Mouse (Mus musculus) small intestine, adult 2 months (tissue): Measurements from ENCODE around the gene Eprs. TPM values are rescaled to one million over a fixed set of nuclear protein-coding genes. Genes with fewer than 3 reads are reported as not detected.

ENCODE experiments used
- H3K27ac ChIP-seq: fragments of 200-500 bp; 2 replicates; pipeline ENCODE4 v1.5.1; 2012; ENCODE audit warnings: low read depth, low read length, control low read depth, inconsistent platforms; ENCODE audit not compliant: insufficient read depth
- H3K27me3 ChIP-seq: fragments of 200-500 bp; 2 replicates; pipeline ENCODE4 v1.6.1; 2012; ENCODE audit warnings: mild to moderate bottlenecking, moderate library complexity, low read length, inconsistent platforms; ENCODE audit not compliant: control insufficient read depth, insufficient read depth
- H3K36me3 ChIP-seq: fragments of 200-500 bp; 2 replicates; pipeline ENCODE4 v1.6.1; 2012; ENCODE audit warnings: mild to moderate bottlenecking, low read length, control low read depth, inconsistent platforms; ENCODE audit not compliant: control insufficient read depth, insufficient read depth
- H3K4me1 ChIP-seq: fragments of 200-500 bp; 2 replicates; pipeline ENCODE4 v1.6.1; 2012; ENCODE audit warnings: low read length, inconsistent platforms, mixed read lengths; ENCODE audit not compliant: control insufficient read depth, insufficient read depth, insufficient read length
- H3K4me3 ChIP-seq: fragments of 200-500 bp; 2 replicates; pipeline ENCODE4 v1.5.1; 2012; ENCODE audit warnings: low read depth, mild to moderate bottlenecking, control low read depth, inconsistent platforms, low read length, moderate library complexity
- CTCF ChIP-seq: fragments of 200-500 bp; IDR thresholded peaks from 2 replicates; pipeline ENCODE4 v1.5.1; 2012; ENCODE audit warnings: low read depth, mild to moderate bottlenecking, control low read depth, inconsistent platforms, low read length, moderate library complexity, mixed read lengths; ENCODE audit not compliant: insufficient replicate concordance, insufficient read length; ENCODE audit errors: extremely low read depth
- POLR2A ChIP-seq: fragments of 200-500 bp; IDR thresholded peaks from 2 replicates; pipeline ENCODE4 v1.6.1; 2012; ENCODE audit warnings: low read depth, mild to moderate bottlenecking, control low read depth, inconsistent platforms, low read length, moderate library complexity
- WGBS: fragments of 180-500 bp; shearing (Covaris S2); methylation state at CpG from one replicate; pipeline ENCODE4 v1.1.7; 2018; 5-methylcytosine and 5-hydroxymethylcytosine counted together
- polyA plus RNA-seq: library from polyadenylated mRNA; depleted of rRNA; stranded (reverse); fragments of >200 nt; gene quantifications from 2 replicates; pipeline ENCODE4 v1.2.3, GENCODE M21; 2012

Eprs gene
- polyA plus RNA-seq, 1 experiment = 3.0 TPM

GRCm38 (mm10) chr1:185431245-185431997, 68.6 kb downstream of the Eprs start:
- H3K4me1 ChIP-seq = peaks cover 7% of the 10 kb centered on the region; the same call in 1 of the 2 replicates
- H3K4me3 ChIP-seq = peak overlapping the region; percentile 62
- H3K36me3 ChIP-seq = peaks cover 16% of the 10 kb centered on the region
- no peaks in the 10 kb centered on the region for H3K27me3 ChIP-seq
- 26% methylated on average over 6 of the region's 6 CpGs for WGBS
- TF ChIP-seq CTCF (no peak), POLR2A (no peak)
- H3K27ac ChIP-seq = peak overlapping the region; percentile 86

- 35% methylated on average over 13 of the region's 13 CpGs for WGBS
- peak overlapping the region; percentile 86 for H3K27ac ChIP-seq
- TF ChIP-seq POLR2A (peak; percentile 35; the same call in 1 of the 2 replicates), CTCF (no peak)
Measured at GRCm38 (mm10) chr1:185431998-185432317, 69.1 kb downstream of the Eprs start.

GRCm38 (mm10) chr1:185433112-185433511, 70.3 kb downstream of the Eprs start:
- Histone ChIP-seq H3K36me3 (peaks cover 7% of the 10 kb centered on the region; the same call in 1 of the 2 replicates), H3K27me3 (no peaks in the 10 kb centered on the region), H3K27ac (no peak overlapping the region), H3K4me1 (peaks cover 7% of the 10 kb centered on the region; the same call in 1 of the 2 replicates), H3K4me3 (peak overlapping the region; percentile 34; the same call in 1 of the 2 replicates)
- WGBS = 45% methylated on average over 6 of the region's 6 CpGs
- TF ChIP-seq CTCF (no peak), POLR2A (no peak)

More at GRCm38 (mm10) chr1:185431998-185432317, 69.1 kb downstream of the Eprs start:
- H3K27me3 ChIP-seq = no peaks in the 10 kb centered on the region
- peaks cover 7% of the 10 kb centered on the region; the same call in 1 of the 2 replicates for H3K4me1 ChIP-seq
- H3K36me3 ChIP-seq = peaks cover 13% of the 10 kb centered on the region
- H3K4me3 ChIP-seq = peak overlapping the region; percentile 62

GRCm38 (mm10) chr1:185438841-185439580, 76.2 kb downstream of the Eprs start:
- H3K27ac ChIP-seq = no peak overlapping the region
- H3K36me3 ChIP-seq = no peaks in the 10 kb centered on the region
- no peak for TF ChIP-seq POLR2A
- no peak; the same call in 1 of the 2 replicates for TF ChIP-seq CTCF
- no peaks in the 10 kb centered on the region for H3K4me1 ChIP-seq
- H3K27me3 ChIP-seq = no peaks in the 10 kb centered on the region
- WGBS = 63% methylated on average over 9 of the region's 9 CpGs
- H3K4me3 ChIP-seq = no peak overlapping the region

GRCm38 (mm10) chr1:185441703-185442472, 79.0 kb downstream of the Eprs start:
- H3K4me1 ChIP-seq = no peaks in the 10 kb centered on the region
- TF ChIP-seq CTCF = no peak
- TF ChIP-seq POLR2A = no peak
- H3K36me3 ChIP-seq = no peaks in the 10 kb centered on the region
- 83% methylated on average over 18 of the region's 18 CpGs for WGBS
- no peaks in the 10 kb centered on the region for H3K27me3 ChIP-seq
- H3K4me3 ChIP-seq = no peak overlapping the region
- H3K27ac ChIP-seq = no peak overlapping the region

GRCm38 (mm10) chr1:185448936-185449335, 86.1 kb downstream of the Eprs start:
- Histone ChIP-seq H3K27ac (peak overlapping the region; percentile 94), H3K4me3 (peak overlapping the region; percentile 44), H3K4me1 (peaks cover 18% of the 10 kb centered on the region; the same call in 1 of the 2 replicates), H3K36me3 (no peaks in the 10 kb centered on the region), H3K27me3 (no peaks in the 10 kb centered on the region)
- TF ChIP-seq CTCF = no peak
- TF ChIP-seq POLR2A = no peak
- WGBS = 34% methylated on average over 7 of the region's 7 CpGs
